Mouse (Mus musculus): ENCODE measurements at regions not wholly inside any gene's neighbourhood (a gene's known extent, or its start where the extent isn't known, plus 50 kb on each side); places are given as distances from the start of the nearest gene placed in this dataset.

DNA sequence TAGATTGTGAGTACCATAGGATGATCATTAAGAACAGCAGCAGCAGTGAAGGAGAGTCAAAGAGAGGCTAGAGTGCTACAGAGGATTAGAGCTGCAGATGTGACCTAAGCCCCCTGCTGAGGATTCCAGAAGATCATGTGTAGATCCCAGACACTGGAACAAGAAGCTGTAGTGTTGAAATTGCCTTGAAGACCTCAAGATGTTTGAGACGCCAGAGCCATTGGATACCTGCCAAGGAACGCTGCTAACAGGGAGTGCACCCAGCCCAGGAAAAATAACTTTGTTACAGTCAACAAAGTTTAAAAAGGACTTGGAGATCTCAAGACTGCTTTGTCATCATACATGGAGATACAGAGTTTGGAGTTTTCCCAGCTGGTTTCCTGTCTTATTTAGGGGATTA lies 955.0 kb upstream of the Pcdh10 start:
- no peak overlapping the region for H3K4me3 ChIP-seq (ENCODE audit: low read length)
- ATAC-seq (replicated peaks; ENCODE audit: extremely low read depth, insufficient read depth, low FRiP score), result peak; percentile 41
- no peak overlapping the region for H3K9ac ChIP-seq (ENCODE audit: low read length)
- H3K4me1 ChIP-seq (ENCODE audit: control insufficient read depth, insufficient read depth, low read length), result no peaks in the 10 kb centered on the region
- no peak overlapping the region for H3K4me2 ChIP-seq (ENCODE audit: low read depth, low read length)
- H3K27me3 ChIP-seq (ENCODE audit: control insufficient read depth, insufficient read depth, low read length), result no peaks in the 10 kb centered on the region
- H3K9me3 ChIP-seq (replicated peaks; ENCODE audit: control insufficient read depth, low read length), result no peaks in the 10 kb centered on the region
- H3K36me3 ChIP-seq (ENCODE audit: control insufficient read depth, insufficient read depth), result no peaks in the 10 kb centered on the region
- WGBS, result 29% methylated on average over 2 of the region's 2 CpGs
- H3K27ac ChIP-seq (ENCODE audit: low read length), result no peak overlapping the region

GRCm38 (mm10) chr3:44468078-44468477 lies 910.1 kb upstream of the Pcdh10 start:
- no peaks in the 10 kb centered on the region for H3K36me3 ChIP-seq (ENCODE audit: control insufficient read depth, insufficient read depth)
- H3K9me3 ChIP-seq (replicated peaks; ENCODE audit: control insufficient read depth, low read length), result no peaks in the 10 kb centered on the region
- H3K9ac ChIP-seq (ENCODE audit: low read length), result no peak overlapping the region
- H3K27me3 ChIP-seq (ENCODE audit: control insufficient read depth, insufficient read depth, low read length), result no peaks in the 10 kb centered on the region
- no peak for ATAC-seq (replicated peaks; ENCODE audit: extremely low read depth, insufficient read depth, low FRiP score)
- no peak overlapping the region for H3K4me3 ChIP-seq (ENCODE audit: low read length)
- no peaks in the 10 kb centered on the region for H3K4me1 ChIP-seq (ENCODE audit: control insufficient read depth, insufficient read depth, low read length)
- 71% methylated on average over 3 of the region's 3 CpGs for WGBS
- no peak overlapping the region for H3K4me2 ChIP-seq (ENCODE audit: low read depth, low read length)
- no peak overlapping the region for H3K27ac ChIP-seq (ENCODE audit: low read length)
